Mouse (Mus musculus) heart, adult 2 months (tissue): ENCODE measurements at regions not wholly inside any gene's neighbourhood (a gene's known extent, or its start where the extent isn't known, plus 50 kb on each side); places are given as distances from the start of the nearest gene placed in this dataset.

Experiments used
- CTCF ChIP-seq: fragments of 200-600 bp; IDR thresholded peaks from 2 replicates; pipeline ENCODE4 v1.8.1; 2022; ENCODE audit warnings: antibody characterized with exemption, mild to moderate bottlenecking, moderate library complexity
- EP300 ChIP-seq: fragments of 200-500 bp; IDR thresholded peaks from 2 replicates; pipeline ENCODE4 v1.6.1; 2011; ENCODE audit warnings: low read depth, low read length, control low read depth; ENCODE audit not compliant: insufficient read depth
- POLR2A ChIP-seq: fragments of 200-500 bp; IDR thresholded peaks from 2 replicates; pipeline ENCODE4 v1.6.1; 2011; ENCODE audit warnings: mild to moderate bottlenecking, low read depth, low read length, control low read depth; ENCODE audit not compliant: insufficient read depth

DNA sequence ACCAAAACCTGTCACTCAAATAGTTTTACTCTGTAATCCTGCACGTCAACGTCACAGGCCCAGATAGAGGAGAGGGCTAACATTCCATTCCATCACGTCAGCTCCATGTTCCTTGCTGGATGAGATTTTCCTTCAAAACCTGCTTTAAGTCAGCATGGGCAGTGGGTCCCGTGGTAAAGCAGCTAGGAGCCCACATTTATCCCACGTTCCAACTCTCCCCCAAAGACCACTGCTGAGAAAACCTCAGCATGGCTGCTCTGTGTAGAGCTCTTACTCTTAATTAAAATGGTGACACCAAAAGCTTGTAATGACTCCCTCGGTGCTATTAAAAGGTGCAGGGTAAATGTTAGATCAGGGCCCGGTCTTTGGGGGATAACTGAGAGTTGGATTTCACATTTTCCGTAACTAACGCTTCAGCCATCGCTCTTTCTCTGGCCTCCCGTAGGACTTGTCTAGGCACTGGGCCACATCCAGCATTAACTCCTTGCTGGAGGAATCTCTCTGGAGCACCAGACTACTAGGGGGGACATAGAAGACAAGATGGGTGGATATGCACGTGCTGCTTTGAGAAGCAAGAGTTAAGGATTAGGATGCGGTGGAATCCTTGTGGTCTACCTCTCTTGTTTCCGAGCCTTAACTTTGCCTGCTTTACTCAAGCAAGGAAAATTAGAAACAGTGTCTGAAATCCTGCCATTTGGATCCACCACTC is 56.1 kb upstream of the Smarca2 start:
- no peak for TF ChIP-seq CTCF
- TF ChIP-seq POLR2A, result no peak
- no peak for TF ChIP-seq EP300
